Mouse (Mus musculus) embryonic facial prominence, embryonic 14.5 days (tissue): Measurements from ENCODE around the gene Cgrrf1. TPM values are rescaled to one million over a fixed set of nuclear protein-coding genes. Genes with fewer than 3 reads are reported as not detected.
A peak's percentile ranks its signal among the peaks of the same experiment; 100 is the strongest.

Experiments
- ATAC-seq: fragments of 200-750 bp; cut with Nextera tagmentation; 2 replicates; pipeline ENCODE4 v1.8.0; 2017; ENCODE audit warnings: low read depth, moderate number of reproducible peaks, moderate TSS enrichment
- DNase-seq: peaks from one replicate; pipeline ENCODE4 v3.0.0-alpha.2; 2015; ENCODE audit warnings: low spot score
- H3K27ac ChIP-seq: fragments of 300-500 bp; sonication (generic); replicated peaks from 2 replicates; pipeline ENCODE4 v1.5.1; 2014; ENCODE audit warnings: low read depth, mild to moderate bottlenecking, low read length, moderate library complexity
- H3K27me3 ChIP-seq: fragments of 300-500 bp; sonication (generic); replicated peaks from 2 replicates; pipeline ENCODE4 v1.6.1; 2014; ENCODE audit warnings: low read length; ENCODE audit not compliant: control insufficient read depth, insufficient read depth
- H3K36me3 ChIP-seq: fragments of 300-500 bp; sonication (generic); 2 replicates; pipeline ENCODE4 v1.6.1; 2014; ENCODE audit warnings: low read length, mixed read lengths; ENCODE audit not compliant: control insufficient read depth, insufficient read depth
- H3K4me1 ChIP-seq: fragments of 300-500 bp; sonication (generic); 2 replicates; pipeline ENCODE4 v1.6.1; 2014; ENCODE audit warnings: antibody characterized with exemption, low read length; ENCODE audit not compliant: control insufficient read depth, insufficient read depth
- H3K4me2 ChIP-seq: fragments of 300-500 bp; sonication (generic); 2 replicates; pipeline ENCODE4 v1.6.1; 2014; ENCODE audit warnings: low read depth, mild to moderate bottlenecking, low read length, moderate library complexity, mixed read lengths
- H3K4me3 ChIP-seq: fragments of 300-500 bp; sonication (generic); 2 replicates; pipeline ENCODE4 v1.5.1; 2014; ENCODE audit warnings: low read depth, mild to moderate bottlenecking, low read length
- H3K9ac ChIP-seq: fragments of 300-500 bp; sonication (generic); 2 replicates; pipeline ENCODE4 v1.6.1; 2014; ENCODE audit warnings: low read depth, mild to moderate bottlenecking, low read length, moderate library complexity, mixed read lengths
- H3K9me3 ChIP-seq: fragments of 300-500 bp; sonication (generic); 2 replicates; pipeline ENCODE4 v1.6.1; 2016; ENCODE audit warnings: low read length; ENCODE audit not compliant: control insufficient read depth
- WGBS: fragments of 180-500 bp; shearing (Covaris S2); extraction: QIAGEN DNeasy Blood & Tissue Kit; methylation state at CpG from one replicate; pipeline ENCODE4 v1.1.7; 2014; 5-methylcytosine and 5-hydroxymethylcytosine counted together
- polyA plus RNA-seq: library from polyadenylated mRNA; unstranded; fragments of >200 nt; fragmentation: Nextera tagmentation; extraction: Ambion mirVana; gene quantifications from 2 replicates; pipeline ENCODE4 v1.2.1, GENCODE M21; 2014

The Cgrrf1 gene
- polyA plus RNA-seq, 1 experiment from 2014 or later, result 28.7 TPM

DNA sequence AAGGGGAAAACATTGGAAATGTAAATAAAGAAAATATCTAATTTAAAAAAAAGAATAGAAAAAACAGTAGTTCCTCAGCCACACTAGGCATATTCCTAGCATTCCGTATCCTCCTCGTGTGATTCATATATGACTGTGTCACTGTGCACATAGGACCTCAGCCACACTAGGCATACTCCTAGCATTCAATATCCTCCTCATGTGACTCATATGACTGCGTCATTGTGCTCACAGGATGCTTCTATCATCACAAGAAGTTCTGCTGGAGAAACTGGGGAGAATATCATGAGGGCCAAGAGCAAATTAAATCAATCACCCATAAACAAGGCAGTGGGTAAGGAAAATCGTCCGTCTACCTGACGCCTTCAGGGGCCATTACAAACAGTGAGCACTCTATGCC, 41.2 kb upstream of the Cgrrf1 start:
- Histone ChIP-seq H3K27me3 (no peaks in the 10 kb centered on the region), H3K4me2 (no peak overlapping the region), H3K9me3 (no peaks in the 10 kb centered on the region), H3K27ac (no peak overlapping the region), H3K9ac (no peak overlapping the region), H3K36me3 (no peaks in the 10 kb centered on the region), H3K4me1 (peaks cover 11% of the 10 kb centered on the region), H3K4me3 (no peak overlapping the region)
- no peak for DNase-seq
- 92% methylated on average over 6 of the region's 6 CpGs for WGBS
- ATAC-seq, result no peak

DNA sequence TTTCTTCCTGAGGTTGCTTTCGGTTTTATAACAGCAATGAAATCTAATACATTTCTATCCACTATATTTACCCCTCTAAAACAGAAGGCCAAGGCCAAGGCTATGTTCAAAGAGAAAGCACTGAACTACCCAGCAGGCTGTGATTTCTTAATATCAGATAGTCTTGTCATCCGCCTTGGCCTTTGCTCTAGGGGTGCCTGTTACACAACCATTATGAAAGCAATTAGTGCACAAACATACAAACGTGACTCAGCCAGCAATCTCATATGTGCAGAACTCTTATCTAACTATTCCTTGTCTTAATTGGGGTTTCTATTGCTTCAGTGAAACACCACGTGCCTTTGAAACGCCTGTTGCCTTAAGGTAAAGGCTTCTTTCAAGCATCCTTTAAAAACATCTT, 37.8 kb upstream of the Cgrrf1 start:
- no peak overlapping the region for H3K4me3 ChIP-seq
- H3K4me2 ChIP-seq, result no peak overlapping the region
- 85% methylated on average over 5 of the region's 5 CpGs for WGBS
- no peak for ATAC-seq
- H3K9me3 ChIP-seq, result no peaks in the 10 kb centered on the region
- no peaks in the 10 kb centered on the region for H3K27me3 ChIP-seq
- peaks cover under 1% of the 10 kb centered on the region; the same call in 1 of the 2 replicates for H3K36me3 ChIP-seq
- DNase-seq, result no peak
- H3K9ac ChIP-seq, result no peak overlapping the region
- no peak overlapping the region for H3K27ac ChIP-seq
- no peaks in the 10 kb centered on the region for H3K4me1 ChIP-seq

DNA sequence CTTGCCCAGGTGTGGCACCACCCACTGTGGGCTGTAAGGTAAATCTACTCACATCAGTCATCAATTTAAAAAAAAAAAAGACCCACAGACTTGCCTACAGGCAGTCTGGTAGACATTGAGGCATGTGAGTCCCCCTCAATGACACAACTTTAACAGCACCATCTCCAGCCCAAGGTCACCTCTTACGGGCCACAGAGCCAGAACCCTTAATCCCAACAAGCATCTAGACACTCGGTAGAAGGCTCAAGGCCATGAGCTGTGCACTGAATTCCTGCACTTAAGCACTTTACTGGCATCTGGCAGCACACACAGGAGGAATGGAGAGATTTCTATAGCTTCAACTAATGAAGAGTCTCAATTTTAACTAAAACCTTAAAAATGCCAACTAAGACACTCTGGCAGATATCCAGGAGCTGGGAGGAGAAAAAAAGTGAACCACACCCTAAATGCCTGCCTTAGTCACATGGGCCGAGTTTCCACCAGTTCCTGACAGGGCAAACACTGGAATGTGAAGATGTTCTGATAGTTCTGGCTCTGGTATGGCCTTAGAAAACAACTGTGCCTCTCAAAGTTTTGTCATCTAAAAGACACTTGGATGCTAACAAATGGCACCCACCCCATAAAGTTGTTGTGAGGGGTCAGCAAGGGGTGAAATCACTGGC, 31.1 kb upstream of the Cgrrf1 start:
- H3K27me3 ChIP-seq, result no peaks in the 10 kb centered on the region
- no peaks in the 10 kb centered on the region for H3K9me3 ChIP-seq
- peak; percentile 36 for DNase-seq
- H3K4me1 ChIP-seq, result no peaks in the 10 kb centered on the region
- WGBS, result 82% methylated on average over 3 of the region's 3 CpGs
- H3K4me2 ChIP-seq, result no peak overlapping the region
- H3K36me3 ChIP-seq, result peaks cover 11% of the 10 kb centered on the region; the same call in 1 of the 2 replicates
- no peak for ATAC-seq
- no peak overlapping the region for H3K27ac ChIP-seq
- no peak overlapping the region for H3K4me3 ChIP-seq
- no peak overlapping the region for H3K9ac ChIP-seq

DNA sequence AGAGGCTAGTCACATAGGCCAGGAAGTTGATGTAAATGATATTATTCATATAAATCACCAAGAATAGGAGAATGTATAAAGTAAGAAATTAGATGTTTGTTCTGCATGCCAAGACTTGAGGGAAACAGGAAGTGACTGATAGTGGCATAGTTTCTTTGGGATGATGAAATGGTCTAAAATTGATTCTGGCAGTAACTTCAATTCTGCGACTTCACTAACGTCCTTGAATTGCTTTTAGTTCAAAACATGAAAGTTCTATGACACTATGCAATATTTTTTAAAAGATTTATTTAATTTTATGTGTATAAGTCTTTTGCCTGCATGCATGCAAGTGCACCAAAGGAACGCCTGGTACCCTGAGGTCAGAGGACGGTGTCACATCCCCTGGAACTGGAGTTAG, 28.7 kb upstream of the Cgrrf1 start:
- H3K36me3 ChIP-seq, result peaks cover 11% of the 10 kb centered on the region; the same call in 1 of the 2 replicates
- ATAC-seq, result no peak

DNA sequence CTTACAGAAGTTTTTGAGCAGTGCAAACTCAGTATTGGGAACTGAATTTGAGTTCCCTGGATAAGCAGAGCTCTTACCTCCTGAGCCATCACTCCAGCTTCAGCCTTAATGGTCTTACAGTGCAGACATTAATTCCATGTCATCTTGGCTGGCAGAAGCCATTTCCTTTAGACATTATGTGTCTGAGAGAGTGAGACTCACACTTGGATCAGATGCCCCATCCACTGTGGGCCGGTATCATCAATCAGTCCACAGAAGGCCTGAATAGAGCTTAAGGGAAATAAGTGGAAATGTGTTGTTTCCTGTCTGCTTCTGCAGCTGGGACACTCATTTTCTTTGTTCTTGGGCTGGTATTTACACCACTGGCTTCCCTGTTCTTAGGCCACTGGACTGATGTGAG, 28.1 kb upstream of the Cgrrf1 start:
- DNase-seq, result no peak
- no peaks in the 10 kb centered on the region for H3K4me1 ChIP-seq
- H3K9me3 ChIP-seq, result no peaks in the 10 kb centered on the region
- no peak overlapping the region for H3K27ac ChIP-seq
- H3K4me3 ChIP-seq, result no peak overlapping the region
- H3K9ac ChIP-seq, result no peak overlapping the region
- WGBS, result 86% methylated on average over 1 of the region's 1 CpGs
- no peak for ATAC-seq
- peaks cover 11% of the 10 kb centered on the region; the same call in 1 of the 2 replicates for H3K36me3 ChIP-seq
- H3K4me2 ChIP-seq, result no peak overlapping the region
- H3K27me3 ChIP-seq, result no peaks in the 10 kb centered on the region

More for the DNA sequence above, 28.7 kb upstream of the Cgrrf1 start:
- Histone ChIP-seq H3K27ac (no peak overlapping the region), H3K4me3 (no peak overlapping the region), H3K9ac (no peak overlapping the region), H3K4me1 (no peaks in the 10 kb centered on the region), H3K9me3 (no peaks in the 10 kb centered on the region), H3K27me3 (no peaks in the 10 kb centered on the region), H3K4me2 (no peak overlapping the region)
- DNase-seq, result no peak
- WGBS, result 77% methylated on average over 4 of the region's 4 CpGs

DNA sequence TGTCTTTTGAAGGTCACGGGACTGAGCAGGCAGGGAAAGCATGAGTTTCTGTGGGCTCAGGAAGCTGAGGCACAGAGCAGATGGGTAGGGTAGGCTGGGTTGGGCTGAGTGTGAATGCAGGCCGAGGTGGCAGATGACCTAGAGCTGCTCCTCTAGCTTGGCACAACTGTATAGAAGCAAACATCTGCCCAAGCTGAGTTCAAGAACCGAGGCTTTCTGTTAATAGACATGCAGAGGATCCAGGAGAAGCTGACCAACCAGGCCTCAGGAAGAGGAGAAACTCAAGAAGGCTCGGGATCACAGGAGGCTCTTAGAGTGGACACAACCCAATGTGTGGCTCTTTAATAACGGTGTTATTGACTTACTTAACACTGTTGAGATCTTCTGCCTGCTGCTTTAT, 25.7 kb upstream of the Cgrrf1 start:
- Histone ChIP-seq H3K9me3 (no peaks in the 10 kb centered on the region), H3K27me3 (no peaks in the 10 kb centered on the region), H3K27ac (no peak overlapping the region), H3K36me3 (peaks cover 26% of the 10 kb centered on the region), H3K9ac (no peak overlapping the region), H3K4me3 (no peak overlapping the region), H3K4me2 (no peak overlapping the region), H3K4me1 (no peaks in the 10 kb centered on the region)
- ATAC-seq, result no peak
- DNase-seq, result no peak
- 86% methylated on average over 5 of the region's 5 CpGs for WGBS

DNA sequence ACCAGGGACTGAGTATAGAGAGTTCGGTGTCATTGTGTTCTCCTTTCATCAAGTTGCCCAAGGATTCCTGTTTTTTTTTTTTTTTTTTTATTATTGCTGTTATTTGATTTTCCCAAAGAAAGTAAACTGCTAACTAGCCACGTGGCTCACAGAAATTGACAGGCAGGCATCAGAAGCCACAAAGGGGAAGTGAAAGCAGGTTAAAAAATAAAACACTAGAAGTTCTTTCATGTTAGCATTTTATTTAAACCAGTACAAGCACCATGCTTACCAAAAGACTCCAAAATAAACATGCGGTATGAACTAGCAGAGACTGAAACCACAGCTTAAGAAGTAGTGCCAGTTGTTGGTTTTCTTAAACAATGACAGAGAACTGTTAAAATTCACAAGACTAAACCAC, 24.0 kb upstream of the Cgrrf1 start:
- peaks cover 37% of the 10 kb centered on the region for H3K36me3 ChIP-seq
- DNase-seq, result no peak
- H3K4me1 ChIP-seq, result no peaks in the 10 kb centered on the region
- no peak for ATAC-seq
- H3K9ac ChIP-seq, result no peak overlapping the region
- no peaks in the 10 kb centered on the region for H3K27me3 ChIP-seq
- H3K9me3 ChIP-seq, result no peaks in the 10 kb centered on the region
- WGBS, result 64% methylated on average over 3 of the region's 3 CpGs
- no peak overlapping the region for H3K4me2 ChIP-seq
- no peak overlapping the region for H3K4me3 ChIP-seq
- H3K27ac ChIP-seq, result no peak overlapping the region

DNA sequence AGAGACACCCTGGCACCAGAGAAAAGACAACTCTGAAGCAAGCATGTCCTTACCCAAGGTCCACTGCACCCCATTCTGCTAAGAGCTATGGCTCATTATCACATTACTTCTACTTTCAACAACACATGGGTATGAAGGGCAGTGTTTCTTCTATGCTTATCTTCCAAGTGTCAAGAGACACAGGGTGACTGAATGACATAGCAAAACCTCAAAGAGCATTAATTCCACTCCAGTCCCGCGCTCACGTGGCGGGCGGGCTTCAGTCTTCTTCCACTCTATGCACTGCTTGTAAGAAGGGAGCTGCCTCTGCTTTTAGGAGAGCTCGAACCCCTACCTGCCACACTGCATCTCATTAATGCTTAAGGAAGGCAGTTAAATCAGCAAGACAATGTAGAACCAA, 16.3 kb upstream of the Cgrrf1 start:
- Histone ChIP-seq H3K36me3 (peaks cover 57% of the 10 kb centered on the region), H3K27ac (no peak overlapping the region), H3K27me3 (no peaks in the 10 kb centered on the region), H3K9ac (no peak overlapping the region), H3K4me2 (no peak overlapping the region), H3K4me1 (peaks cover 12% of the 10 kb centered on the region), H3K9me3 (no peaks in the 10 kb centered on the region), H3K4me3 (no peak overlapping the region)
- DNase-seq (no peak), ATAC-seq (no peak)
- 85% methylated on average over 6 of the region's 6 CpGs for WGBS

DNA sequence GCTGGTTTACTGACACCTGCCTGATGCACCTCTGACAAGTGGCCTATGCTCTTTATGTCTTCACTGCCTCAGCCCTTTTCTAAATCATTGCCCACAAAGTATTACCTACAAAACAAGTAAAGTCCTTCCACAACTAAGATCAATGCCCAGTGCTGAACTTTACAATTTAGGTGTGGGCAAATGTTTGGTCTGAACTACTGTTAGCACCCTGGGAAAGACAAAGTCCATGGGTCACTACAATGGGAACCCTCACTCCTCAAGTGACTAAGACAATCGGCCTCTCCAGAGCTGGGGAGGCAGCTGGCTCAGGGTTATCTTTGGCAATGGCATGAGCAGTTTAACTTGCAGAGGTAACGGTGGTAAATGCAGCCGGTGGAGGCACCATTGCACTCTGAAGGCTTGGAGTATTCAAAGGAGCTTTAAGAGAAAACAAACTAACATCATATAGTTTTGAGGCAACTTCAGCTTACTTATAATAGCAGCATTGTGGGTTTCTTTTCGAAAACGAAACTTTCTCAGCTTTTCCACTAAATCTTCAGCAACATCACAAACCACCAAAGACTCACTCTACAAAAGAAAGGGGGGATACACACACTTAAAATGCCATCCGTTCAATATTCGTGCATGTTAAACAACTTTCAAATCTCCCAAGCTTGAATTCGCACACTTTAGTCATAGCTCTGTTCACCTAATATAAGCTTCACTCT, 14.9 kb upstream of the Cgrrf1 start:
- no peak for ATAC-seq
- DNase-seq, result no peak
- peaks cover 45% of the 10 kb centered on the region for H3K36me3 ChIP-seq
- H3K27ac ChIP-seq, result no peak overlapping the region
- no peaks in the 10 kb centered on the region for H3K27me3 ChIP-seq
- no peaks in the 10 kb centered on the region for H3K9me3 ChIP-seq
- 92% methylated on average over 8 of the region's 8 CpGs for WGBS
- H3K9ac ChIP-seq, result no peak overlapping the region
- H3K4me2 ChIP-seq, result no peak overlapping the region
- no peak overlapping the region for H3K4me3 ChIP-seq
- peaks cover 13% of the 10 kb centered on the region for H3K4me1 ChIP-seq
